Mouse (Mus musculus): Measurements from ENCODE around the gene Psmd6.

GRCm38 (mm10) chr14:14065142-14065498, 55.7 kb downstream of the Psmd6 start:
- no peak for TF ChIP-seq CTCF (conservative IDR thresholded peaks at IDR 0.05 in 1 of 2, IDR thresholded peaks at IDR 0.05 in 1 of 2; ENCODE audit: low read depth in 2 of 2, low read length in 2 of 2)
- TF ChIP-seq TCF12 (IDR thresholded peaks at IDR 0.05; ENCODE audit: low read depth, low read length) = no peak
- TF ChIP-seq CHD2 (IDR thresholded peaks at IDR 0.05; ENCODE audit: low read length) = no peak
